Mouse (Mus musculus): ENCODE measurements at regions not wholly inside any gene's neighbourhood (a gene's known extent, or its start where the extent isn't known, plus 50 kb on each side); places are given as distances from the start of the nearest gene placed in this dataset.

DNA sequence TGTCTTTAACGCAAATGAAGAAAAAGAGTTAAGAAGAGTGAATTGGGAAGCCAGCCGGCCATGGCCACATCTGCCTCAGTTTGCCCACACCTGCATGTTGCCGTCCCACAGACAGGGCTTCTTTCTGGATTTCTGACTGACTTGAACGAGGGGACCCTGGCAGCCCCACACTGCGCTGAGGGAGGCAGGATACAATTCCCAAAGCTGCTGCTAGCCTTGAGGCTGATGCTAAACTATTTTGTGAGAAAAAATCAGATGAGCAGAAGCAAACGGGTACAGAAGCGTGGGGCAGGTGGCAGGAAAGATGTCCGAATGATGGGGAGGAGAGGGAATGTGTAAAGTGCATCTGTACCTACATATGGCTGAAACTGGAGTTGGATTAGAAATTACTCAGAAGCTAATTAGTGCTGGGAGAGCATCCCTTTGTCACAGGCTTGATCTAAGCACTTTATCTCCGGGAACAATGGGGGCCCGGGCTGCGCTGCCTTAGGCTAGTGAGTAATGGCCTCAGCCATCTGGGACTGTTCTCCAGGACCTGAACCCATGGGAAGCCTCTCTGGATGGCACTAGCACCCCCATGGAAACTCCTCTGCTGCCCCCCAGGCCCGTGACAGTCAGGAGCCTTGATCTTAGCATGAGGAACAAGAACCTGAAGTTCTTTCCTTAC is 1497.9 kb upstream of the Gulo start:
- H3K4me1 ChIP-seq (ENCODE audit: control insufficient read depth, insufficient read depth, low read length) = no peaks in the 10 kb centered on the region
- no peaks in the 10 kb centered on the region for H3K27me3 ChIP-seq (replicated peaks; ENCODE audit: control insufficient read depth, insufficient read depth, low read length)
- no peak overlapping the region for H3K9ac ChIP-seq (ENCODE audit: low read depth, low read length)
- H3K9me3 ChIP-seq (ENCODE audit: control insufficient read depth, low read length) = no peaks in the 10 kb centered on the region
- ATAC-seq = no peak
- no peak overlapping the region for H3K27ac ChIP-seq (ENCODE audit: low read length)
- WGBS = 73% methylated on average over 12 of the region's 12 CpGs
- H3K4me2 ChIP-seq (ENCODE audit: low read depth, low read length) = no peak overlapping the region
- H3K36me3 ChIP-seq (ENCODE audit: control insufficient read depth, insufficient read depth, low read length) = no peaks in the 10 kb centered on the region
- no peak overlapping the region for H3K4me3 ChIP-seq (ENCODE audit: low read length)

DNA sequence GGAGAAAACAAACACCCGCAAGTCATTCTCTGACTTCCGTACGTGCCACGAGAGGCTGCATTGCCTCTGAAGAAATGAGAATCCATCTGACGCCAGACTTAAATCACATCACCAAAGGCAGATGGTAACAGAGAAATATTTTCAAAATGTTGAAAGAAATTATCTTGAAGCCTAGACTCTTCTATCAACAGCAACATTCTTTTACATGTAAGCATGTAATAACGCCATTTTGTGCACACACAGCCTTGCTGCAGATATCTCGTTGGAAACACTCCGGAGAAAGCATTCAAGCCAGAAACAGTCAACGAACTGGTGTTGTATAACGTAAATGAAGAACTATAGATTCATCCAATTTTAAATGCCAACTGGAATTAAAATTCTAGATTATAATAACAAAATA is 1483.1 kb upstream of the Gulo start:
- Histone ChIP-seq H3K9ac (ENCODE audit: low read depth, low read length) (no peak overlapping the region), H3K9me3 (ENCODE audit: control insufficient read depth, low read length) (no peaks in the 10 kb centered on the region), H3K4me3 (ENCODE audit: low read length) (no peak overlapping the region), H3K36me3 (ENCODE audit: control insufficient read depth, insufficient read depth, low read length) (no peaks in the 10 kb centered on the region), H3K4me2 (ENCODE audit: low read depth, low read length) (no peak overlapping the region), H3K4me1 (ENCODE audit: control insufficient read depth, insufficient read depth, low read length) (no peaks in the 10 kb centered on the region), H3K27ac (ENCODE audit: low read length) (no peak overlapping the region), H3K27me3 (replicated peaks; ENCODE audit: control insufficient read depth, insufficient read depth, low read length) (no peaks in the 10 kb centered on the region)
- no peak for ATAC-seq
- 92% methylated on average over 10 of the region's 10 CpGs for WGBS

DNA sequence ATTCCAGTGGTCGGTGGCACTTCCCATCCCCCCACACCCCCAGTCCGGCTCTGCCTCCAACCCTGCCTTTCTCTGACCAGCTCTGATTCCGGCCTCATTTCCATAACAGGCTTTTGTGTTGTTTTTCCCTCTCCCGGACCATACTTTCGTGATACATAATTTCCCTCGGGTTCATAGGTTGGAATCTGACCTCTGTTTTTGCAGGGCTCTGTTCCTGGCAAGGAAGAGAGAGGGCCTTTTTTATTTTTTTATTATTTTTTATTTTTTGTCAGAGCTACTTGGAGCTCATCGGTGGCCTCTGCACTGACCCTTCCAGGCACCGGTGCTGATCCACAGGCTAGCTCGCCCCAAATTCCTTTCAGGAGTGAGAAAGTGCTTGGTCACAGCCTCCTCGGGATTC is 1477.7 kb upstream of the Gulo start:
- no peak overlapping the region for H3K9ac ChIP-seq (ENCODE audit: low read depth, low read length)
- no peaks in the 10 kb centered on the region for H3K36me3 ChIP-seq (ENCODE audit: control insufficient read depth, insufficient read depth, low read length)
- H3K4me3 ChIP-seq (ENCODE audit: low read length) = no peak overlapping the region
- H3K9me3 ChIP-seq (ENCODE audit: control insufficient read depth, low read length) = no peaks in the 10 kb centered on the region
- H3K27ac ChIP-seq (ENCODE audit: low read length) = no peak overlapping the region
- H3K27me3 ChIP-seq (replicated peaks; ENCODE audit: control insufficient read depth, insufficient read depth, low read length) = no peaks in the 10 kb centered on the region
- no peak for ATAC-seq
- H3K4me2 ChIP-seq (ENCODE audit: low read depth, low read length) = no peak overlapping the region
- WGBS = 33% methylated on average over 10 of the region's 10 CpGs
- H3K4me1 ChIP-seq (ENCODE audit: control insufficient read depth, insufficient read depth, low read length) = 0 out of 2 replicates have a peak, but pooled peaks cover 2% of the 10 kb centered on the region

DNA sequence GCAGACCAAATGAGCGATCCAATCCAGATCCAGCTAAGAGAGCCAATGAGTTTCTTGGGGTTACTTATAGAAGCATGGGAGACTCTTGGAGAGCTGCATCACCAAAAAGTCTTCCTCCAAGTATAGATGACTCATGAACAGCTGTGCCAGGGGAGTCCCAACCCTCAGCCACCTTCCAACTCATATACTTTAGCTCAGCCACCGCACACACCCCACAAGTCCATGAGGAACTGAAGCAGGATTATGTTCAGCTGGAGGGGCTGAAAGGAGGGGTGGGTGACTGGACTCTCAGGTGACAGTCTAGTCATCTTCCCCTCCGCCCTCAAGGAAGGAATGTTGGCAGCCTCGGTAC is 1476.4 kb upstream of the Gulo start:
- H3K36me3 ChIP-seq (ENCODE audit: control insufficient read depth, insufficient read depth, low read length) = no peaks in the 10 kb centered on the region
- no peak for ATAC-seq
- no peaks in the 10 kb centered on the region for H3K27me3 ChIP-seq (replicated peaks; ENCODE audit: control insufficient read depth, insufficient read depth, low read length)
- no peak overlapping the region for H3K4me3 ChIP-seq (ENCODE audit: low read length)
- no peak overlapping the region for H3K4me2 ChIP-seq (ENCODE audit: low read depth, low read length)
- H3K9ac ChIP-seq (ENCODE audit: low read depth, low read length) = no peak overlapping the region
- H3K4me1 ChIP-seq (ENCODE audit: control insufficient read depth, insufficient read depth, low read length) = 0 out of 2 replicates have a peak, but pooled peaks cover 2% of the 10 kb centered on the region
- no peaks in the 10 kb centered on the region for H3K9me3 ChIP-seq (ENCODE audit: control insufficient read depth, low read length)
- H3K27ac ChIP-seq (ENCODE audit: low read length) = no peak overlapping the region
- 85% methylated on average over 4 of the region's 4 CpGs for WGBS

DNA sequence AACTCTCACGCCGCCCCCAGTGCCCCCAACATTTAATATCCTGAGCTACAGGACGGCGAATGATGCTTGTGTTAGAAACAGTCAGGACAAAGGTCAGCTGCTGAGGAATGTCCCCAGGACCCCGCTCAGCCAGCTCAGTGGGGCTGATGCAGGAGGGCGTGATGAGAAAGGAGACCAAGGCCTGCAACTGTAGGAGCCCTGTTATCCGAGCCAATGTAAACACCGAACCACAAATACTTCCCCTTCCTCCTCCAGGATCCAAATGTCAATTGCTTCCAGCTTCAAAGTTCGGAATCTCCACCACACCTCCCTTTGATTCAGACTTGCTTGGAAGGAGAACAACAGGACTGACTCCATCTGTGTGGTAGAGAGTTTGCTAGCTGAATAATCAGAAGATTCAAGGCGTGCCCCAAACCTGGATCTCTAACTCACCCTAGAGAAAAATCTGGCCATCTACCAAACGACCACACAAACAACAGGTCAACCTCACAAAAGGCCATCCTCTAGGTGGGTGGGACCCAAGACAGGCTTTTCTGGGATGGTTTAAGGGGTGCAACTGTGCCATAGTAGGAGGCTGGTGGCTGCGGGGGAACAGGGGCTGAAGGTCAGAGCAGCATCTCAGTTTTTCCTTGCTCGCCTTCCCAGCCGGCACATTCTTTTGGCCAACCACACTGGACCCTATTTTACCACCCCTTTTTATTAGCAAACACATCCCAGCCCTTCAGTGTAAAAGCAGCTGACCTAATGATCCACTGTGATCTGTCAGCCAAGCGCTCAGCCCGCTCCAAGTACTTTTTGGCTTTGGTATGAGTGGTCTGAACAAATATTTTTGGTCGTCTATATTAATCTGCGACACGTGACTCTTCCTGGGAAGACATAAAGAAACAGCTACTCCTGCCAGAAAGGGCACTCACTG is 1475.8 kb upstream of the Gulo start:
- Histone ChIP-seq H3K4me3 (ENCODE audit: low read length) (no peak overlapping the region), H3K4me1 (ENCODE audit: control insufficient read depth, insufficient read depth, low read length) (0 out of 2 replicates have a peak, but pooled peaks cover 2% of the 10 kb centered on the region), H3K9ac (ENCODE audit: low read depth, low read length) (no peak overlapping the region), H3K36me3 (ENCODE audit: control insufficient read depth, insufficient read depth, low read length) (no peaks in the 10 kb centered on the region), H3K4me2 (ENCODE audit: low read depth, low read length) (no peak overlapping the region), H3K27ac (ENCODE audit: low read length) (no peak overlapping the region), H3K27me3 (replicated peaks; ENCODE audit: control insufficient read depth, insufficient read depth, low read length) (no peaks in the 10 kb centered on the region), H3K9me3 (ENCODE audit: control insufficient read depth, low read length) (no peaks in the 10 kb centered on the region)
- 47% methylated on average over 19 of the region's 19 CpGs for WGBS
- ATAC-seq = no peak

All from intestine, embryonic 16.5 days (tissue).